Mouse (Mus musculus) common myeloid progenitor, adult 5-6 weeks (primary cell): ENCODE data around the gene Dgkq. TPM values are rescaled to one million over a fixed set of nuclear protein-coding genes. Genes with fewer than 3 reads are reported as not detected.
A peak's percentile ranks its signal among the peaks of the same experiment; 100 is the strongest.

Experiments
- ATAC-seq: replicated peaks from 2 replicates; pipeline ENCODE4 v1.8.0; 2016; ENCODE audit warnings: low read depth, mild to moderate bottlenecking, moderate TSS enrichment, inconsistent platforms; ENCODE audit not compliant: poor library complexity, severe bottlenecking
- total RNA-seq: library from RNA; stranded (forward); fragments of 200-1000, 187-1606 nt; gene quantifications from 2 replicates; pipeline ENCODE4 v1.2.3, GENCODE M21; 2017

Dgkq gene
- 6.2 and 12.8 TPM in 2 replicates for total RNA-seq

DNA sequence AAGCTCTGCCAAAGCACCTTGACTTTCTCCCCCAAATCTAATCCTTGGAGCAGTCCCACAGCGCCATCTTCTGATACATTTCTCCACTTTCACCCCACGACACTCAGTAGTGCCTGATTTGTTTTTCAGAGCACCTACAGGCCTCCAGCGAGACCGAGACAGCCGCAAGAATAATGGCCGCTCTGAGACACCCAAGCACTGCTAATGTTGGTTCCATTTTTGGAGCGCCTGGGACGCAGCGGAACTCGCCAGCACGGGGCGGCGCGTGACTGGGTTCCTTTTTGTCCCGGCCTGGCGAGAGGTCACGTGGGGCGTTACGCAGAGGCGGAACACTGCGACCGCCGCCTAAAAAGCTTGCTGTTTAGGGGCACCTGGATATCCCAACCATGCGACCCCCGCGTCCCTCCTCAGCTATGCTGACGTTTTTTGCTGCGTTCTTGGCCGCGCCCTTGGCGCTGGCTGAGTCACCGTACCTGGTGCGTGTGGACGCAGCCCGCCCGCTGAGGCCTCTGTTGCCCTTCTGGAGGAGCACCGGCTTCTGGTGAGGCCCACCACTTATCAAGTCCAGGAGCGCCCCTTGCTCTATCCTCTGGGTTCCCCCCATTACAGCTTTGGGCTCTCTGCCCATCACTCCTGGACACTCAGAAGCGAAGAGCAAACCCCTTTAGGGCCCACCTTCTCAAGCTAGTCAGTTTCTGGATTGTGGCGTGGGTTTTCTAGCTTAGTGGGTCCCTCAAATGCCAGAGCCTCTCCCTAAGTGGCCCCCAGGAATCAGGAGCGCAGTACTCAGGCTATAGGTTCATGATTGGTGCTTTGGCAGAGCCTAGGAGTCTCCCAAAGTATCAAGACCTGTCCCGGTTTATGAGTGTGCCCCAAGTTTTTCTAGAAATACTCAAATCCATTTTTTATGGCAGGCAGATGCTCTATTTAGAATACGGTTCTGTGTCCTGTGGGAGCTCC, at the start of gene Dgkq:
Gene Dgkq, minus strand, starts transcription at position 696 of the 960 bp plus-strand sequence.
- peak; percentile 84 for ATAC-seq

DNA sequence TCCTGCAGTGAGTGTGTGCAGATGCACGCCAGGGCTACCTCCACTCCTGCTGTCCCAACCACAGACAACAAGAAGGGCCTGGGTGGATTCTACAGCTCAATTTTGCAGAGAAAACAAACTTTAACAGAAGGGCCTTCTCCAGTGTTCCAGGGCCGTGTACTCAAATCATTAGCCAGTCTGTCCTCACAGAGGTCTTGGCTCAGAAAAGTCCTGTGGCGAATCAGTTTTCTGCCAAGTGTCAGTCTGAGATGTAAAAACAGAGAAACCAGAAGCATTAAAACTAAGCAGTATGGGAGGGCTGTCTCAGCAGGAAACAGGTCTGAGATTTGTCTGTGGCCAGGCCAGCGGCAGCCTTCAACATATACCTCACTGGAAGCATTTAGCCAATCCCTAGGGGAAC, 48.6 kb upstream of the Dgkq start:
- no peak for ATAC-seq

DNA sequence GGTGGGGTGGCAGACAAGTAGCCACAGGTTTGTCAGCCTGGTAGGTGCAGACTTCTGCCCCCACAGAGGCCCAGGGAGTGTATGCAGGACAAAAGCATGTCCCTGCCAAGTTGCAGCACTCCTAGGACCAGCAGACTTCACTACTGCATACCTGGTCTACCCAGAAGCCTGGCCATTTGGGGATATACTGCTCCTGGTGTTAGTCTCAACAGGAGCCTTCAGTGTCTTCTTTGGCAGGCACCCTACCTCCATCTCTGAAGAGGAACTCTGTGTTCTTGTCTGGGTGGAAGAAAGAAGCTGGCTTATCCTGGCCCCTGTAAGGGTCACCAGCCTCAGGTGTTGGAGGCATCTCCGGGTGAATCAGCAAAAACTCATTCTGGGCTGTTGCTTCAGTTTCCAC, 46.5 kb upstream of the Dgkq start:
- ATAC-seq: no peak

DNA sequence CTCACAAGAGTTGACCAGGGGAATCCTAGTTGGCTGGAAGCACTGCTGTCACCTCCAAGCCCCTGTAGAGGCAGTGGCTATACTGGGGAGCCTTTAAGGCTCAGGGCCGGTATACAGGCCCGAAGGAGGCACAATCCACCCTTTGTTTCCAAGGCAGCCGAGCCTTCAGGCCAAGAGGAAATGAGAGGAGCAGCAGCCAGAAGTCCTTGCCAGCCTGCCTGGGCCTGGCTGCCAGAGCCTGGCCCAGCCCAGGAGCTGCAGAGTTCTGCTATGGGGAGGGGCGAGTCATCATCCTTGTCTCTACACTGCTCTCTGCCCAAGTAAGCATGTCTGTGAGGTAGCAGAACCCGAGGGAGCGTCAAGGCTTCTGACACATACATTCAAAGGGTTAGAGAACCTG, 44.7 kb upstream of the Dgkq start:
- ATAC-seq: no peak

DNA sequence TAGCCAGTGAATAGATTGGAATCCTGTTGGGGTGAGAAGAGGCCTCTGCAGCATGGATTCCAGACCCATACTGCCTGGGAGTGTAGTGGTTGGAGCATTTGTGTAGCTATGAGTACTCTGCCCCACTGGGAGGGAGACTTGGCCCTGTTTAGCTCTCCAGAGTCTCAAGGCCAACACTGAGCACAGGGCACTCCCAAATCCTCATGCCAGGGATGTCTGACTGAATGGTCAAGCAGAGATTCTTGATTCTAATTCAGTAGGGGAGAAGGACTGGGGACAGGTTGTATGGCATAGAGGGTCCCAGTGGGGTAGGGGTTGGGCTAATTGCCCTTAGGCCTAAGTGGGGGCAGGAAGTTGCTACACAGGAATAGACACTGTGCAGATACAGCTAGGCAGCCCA, 44.2 kb upstream of the Dgkq start:
- ATAC-seq: no peak

DNA sequence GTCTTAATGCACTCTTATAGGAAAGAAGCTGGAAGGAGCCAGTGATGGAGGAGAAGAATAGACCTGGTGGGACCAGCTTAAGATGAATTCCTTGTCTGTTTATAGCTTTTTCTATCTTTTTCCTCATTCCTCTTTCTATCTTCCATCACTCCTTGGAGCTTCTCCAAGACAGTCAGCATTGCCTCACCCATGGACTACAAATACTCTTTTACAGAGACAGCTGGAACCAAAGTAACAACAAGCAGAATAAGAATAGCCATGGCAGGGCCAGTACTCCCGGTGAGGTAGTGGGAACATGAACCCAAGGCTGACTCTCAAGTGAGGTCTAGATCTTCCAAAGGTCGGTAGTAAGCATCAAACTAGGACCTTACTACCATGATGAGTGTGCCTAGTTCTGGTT, 43.6 kb upstream of the Dgkq start:
- no peak for ATAC-seq

DNA sequence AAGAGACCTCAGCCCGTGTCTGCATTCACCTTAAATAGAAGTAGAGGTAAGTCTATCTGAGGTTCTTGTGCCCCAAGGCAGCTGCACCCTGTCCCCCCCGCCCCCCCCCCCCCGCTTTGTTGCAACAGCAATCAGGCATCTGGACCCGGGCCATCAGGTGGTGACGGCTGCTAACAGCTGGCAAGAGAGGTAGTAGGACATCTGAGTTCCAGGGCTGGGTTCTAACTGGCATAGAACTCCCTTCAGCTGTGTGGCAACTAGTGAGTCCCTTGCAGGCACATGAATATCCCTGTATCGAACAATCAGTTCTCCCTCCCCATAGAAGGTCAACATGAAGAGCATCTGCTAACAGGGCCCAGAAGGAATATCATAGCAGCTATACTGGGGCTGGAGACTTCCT, 42.5 kb upstream of the Dgkq start:
- no peak for ATAC-seq

DNA sequence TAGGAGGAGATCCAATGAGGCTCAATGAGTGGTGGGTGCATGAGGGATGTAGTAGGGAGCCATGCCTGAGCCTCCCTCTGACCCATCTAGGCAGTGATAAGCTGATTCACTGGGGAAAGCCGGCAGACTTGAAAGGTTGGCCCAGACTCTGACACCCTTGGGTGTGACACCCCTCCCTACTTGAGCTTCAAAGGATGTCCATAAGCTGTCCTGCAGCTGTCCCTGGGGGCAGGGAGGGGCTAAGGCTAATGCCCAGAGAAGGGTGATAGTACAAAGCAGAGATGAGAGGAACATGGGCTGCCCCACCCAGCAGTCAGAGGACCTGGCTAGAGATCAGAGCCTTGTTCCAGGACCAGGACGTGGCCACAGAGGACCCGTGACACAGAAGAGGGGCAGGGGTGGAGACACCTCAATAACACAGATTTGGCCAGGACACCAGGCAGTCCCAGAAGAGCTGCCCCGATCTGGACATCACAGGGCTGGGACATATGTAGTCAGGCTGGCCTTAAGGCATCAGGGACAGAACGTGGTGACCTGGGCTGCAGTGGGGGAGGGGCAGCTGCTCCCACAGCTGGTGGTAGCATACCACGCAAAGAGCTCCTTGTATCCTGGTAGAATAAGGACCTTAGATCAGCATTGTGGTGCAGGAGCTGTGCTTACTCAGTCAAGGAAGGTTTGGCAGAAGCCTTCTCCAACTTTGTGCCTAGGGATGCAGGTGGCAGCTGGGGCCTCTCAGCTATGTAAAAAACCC, 39.7 kb upstream of the Dgkq start:
- ATAC-seq: no peak

DNA sequence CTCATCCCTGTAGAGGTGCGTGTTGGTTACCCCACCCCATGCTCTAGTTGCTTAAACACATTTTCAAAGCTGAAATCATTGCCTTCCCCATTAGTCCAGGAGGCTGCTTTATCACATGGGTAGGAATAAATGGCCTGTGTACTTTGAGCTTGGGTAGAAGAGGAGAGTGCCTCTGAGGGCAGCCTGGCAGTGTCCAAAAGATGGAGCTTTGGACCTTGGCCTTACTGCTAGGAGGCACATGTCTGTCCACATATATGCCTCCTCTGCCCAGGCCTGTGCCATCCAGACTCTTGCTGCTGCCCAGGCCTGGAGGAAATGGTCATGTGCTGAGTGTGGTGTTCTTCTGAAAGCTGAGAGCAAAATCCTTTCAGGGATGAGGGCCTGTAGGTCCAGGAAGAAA, 38.9 kb upstream of the Dgkq start:
- ATAC-seq: no peak

DNA sequence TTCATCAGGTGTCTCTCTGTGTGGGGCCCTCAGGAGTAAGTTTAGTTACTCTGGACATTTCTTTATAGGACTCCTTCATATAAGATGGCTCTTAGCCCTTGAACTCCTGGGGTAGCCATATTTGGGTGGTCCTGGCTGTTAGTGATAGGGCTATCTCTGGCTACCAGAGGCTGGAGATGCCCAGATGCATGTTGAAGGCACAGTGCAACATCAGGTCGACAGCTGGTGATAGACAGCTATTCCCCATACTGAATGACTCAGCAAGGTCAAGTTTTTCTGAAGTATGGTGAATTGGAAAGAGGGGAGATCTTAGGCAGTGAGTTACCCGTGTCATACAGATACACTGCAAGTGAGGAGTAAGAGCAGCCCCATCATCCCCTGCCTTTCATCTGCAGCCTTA, 38.3 kb upstream of the Dgkq start:
- ATAC-seq: no peak

DNA sequence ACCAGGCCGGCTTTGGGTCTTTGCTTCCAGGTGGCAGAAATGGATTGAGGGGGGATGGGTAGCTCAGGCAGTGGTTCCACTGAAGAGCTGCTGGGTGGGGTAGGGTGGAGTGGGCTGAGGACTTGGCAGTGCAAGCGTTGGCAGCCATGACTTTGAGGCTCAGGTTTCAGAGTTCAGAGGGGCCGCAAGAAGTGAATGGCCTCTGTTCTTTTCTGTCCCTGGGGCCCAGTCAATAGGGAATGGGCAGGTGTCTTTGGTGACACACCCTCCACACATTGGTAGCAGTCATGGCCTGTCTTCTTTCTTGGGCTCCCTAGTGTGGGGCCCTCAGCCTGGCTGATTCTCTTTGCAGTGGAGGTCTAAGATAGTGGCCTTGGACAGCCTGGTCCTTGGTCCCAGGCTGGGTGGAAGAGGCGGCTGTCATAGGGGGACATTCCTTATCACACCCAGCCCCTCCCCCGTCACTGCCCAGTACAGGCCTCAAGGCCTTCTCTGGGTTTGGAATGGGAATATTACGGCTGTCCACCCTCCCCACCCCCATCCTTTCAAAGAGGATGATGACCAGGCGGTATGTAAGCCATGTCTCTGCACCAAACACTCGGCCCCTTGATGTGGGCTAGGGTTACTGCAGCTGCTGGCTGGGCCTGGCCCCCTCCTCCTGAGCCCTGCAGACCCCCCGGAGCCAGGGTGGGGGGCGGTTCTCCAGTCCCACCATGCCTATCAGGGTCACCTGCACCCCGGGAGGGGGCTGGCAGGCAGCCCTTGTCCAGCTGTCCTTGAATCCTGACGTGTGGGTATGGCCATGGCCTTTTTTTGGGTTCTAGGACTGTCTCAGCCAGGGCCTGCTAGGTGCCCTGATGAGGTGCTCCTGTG, 34.5 kb upstream of the Dgkq start:
- no peak for ATAC-seq

DNA sequence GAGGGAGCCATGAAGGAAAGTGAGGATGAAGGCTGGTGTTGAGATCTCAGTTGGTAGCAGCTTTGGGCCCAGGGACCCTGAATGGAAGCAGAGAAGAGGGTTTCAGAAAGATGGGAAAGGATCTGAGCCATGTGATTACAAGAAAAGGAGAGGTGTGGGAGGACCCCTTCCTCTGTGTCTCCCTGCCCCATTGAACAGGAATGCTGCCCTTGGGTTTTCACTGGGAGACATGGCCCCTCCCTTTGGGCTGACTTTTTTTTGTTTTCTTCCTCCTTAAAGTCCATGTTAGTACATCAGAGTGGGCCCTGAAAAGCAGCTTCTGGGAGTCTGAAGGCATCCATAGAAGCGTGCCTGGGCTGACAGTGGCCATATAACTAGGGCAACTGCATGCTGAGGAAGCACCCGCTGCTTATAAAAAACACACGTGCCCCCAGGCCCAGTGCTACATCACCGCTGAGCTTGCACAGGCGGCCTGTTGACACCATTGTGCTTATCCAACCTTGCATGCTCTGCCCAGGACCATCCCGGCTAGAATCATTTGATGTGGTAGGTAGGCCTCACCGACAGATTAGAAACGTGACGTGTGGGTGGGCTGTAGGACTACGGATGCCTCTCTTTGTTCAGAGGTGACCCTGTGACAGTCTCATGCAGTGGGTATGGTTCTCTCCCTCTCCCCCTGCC, 32.0 kb upstream of the Dgkq start:
- no peak for ATAC-seq

DNA sequence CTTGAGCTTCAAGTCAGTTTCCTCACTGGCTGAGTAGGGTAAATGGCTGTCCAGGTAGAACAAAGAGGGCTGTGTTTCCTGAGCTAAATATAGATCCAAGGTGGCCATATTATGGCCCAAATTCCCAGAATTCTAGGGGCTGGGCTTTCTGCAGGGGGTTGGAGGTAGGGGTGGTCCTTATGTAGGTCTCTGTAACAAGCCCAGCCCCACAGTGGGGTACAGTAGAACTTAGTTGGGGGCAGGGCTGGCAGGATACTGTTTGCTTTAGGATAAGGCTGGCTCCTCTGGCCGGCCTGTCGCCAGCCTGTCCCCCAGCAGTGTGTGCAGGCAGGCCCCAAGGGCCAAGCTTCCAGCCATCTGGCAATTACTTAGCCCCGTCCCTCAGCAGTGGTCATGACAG, 30.9 kb upstream of the Dgkq start:
- no peak for ATAC-seq

DNA sequence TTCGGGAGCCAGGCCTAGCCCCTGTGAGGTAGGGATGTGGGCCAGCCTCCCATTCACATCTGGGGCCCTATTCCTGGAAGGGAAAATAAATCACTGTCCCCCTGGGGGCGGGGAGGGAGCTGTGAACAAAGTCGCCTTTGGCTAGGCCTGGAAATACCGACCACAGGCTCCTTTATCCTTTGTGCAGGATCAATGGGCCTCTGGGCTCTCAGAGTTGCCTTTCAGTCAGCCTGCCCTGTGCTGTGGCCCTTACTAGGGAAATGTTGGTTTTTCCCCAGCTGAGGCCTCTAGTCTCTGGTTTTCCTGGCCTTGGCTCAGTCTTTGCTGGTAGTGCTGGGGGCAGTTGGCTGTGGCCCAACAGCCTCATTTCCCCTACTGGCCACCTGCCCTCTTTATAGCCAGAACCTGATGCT, 27.9 kb upstream of the Dgkq start:
- no peak for ATAC-seq

DNA sequence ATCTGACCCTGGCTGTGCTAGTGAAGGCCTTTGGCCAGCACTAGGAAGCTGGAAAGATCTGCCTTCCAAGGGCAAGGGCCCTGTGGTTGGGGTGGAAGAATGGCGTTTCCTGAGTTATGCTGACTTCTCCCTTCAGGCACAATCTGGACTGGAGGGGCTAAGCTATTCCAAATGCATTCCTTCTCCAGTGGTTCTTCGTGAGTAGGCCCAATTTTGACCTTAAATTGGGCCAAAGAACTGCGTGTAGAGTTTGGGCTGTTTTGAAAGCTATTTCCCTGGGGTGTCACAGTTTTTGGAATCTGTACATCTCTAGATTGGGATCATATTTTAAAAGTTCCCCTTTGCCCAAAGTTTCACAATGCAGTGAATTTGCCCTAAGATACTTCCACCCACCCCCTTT, 27.1 kb upstream of the Dgkq start:
- ATAC-seq: no peak

DNA sequence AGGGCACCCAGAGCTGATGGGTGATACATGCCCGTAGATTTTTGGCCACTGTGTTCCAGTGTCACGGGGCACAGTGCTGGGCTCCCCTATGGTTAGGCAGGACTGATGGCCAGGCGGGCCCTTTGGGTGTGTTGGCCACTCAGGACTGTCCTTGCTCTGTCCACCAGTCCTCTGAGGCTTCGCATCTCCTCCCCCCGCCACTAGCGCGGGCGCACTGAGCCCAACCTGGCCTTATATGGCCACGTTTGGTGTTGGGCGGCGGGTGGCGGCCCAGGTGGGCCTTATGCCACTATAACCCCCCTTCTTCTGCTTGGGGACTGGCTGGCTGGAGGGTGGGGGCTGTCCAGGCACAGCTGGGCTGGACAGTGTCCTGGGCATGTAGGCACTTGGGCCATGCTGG, 26.4 kb upstream of the Dgkq start:
- no peak for ATAC-seq

DNA sequence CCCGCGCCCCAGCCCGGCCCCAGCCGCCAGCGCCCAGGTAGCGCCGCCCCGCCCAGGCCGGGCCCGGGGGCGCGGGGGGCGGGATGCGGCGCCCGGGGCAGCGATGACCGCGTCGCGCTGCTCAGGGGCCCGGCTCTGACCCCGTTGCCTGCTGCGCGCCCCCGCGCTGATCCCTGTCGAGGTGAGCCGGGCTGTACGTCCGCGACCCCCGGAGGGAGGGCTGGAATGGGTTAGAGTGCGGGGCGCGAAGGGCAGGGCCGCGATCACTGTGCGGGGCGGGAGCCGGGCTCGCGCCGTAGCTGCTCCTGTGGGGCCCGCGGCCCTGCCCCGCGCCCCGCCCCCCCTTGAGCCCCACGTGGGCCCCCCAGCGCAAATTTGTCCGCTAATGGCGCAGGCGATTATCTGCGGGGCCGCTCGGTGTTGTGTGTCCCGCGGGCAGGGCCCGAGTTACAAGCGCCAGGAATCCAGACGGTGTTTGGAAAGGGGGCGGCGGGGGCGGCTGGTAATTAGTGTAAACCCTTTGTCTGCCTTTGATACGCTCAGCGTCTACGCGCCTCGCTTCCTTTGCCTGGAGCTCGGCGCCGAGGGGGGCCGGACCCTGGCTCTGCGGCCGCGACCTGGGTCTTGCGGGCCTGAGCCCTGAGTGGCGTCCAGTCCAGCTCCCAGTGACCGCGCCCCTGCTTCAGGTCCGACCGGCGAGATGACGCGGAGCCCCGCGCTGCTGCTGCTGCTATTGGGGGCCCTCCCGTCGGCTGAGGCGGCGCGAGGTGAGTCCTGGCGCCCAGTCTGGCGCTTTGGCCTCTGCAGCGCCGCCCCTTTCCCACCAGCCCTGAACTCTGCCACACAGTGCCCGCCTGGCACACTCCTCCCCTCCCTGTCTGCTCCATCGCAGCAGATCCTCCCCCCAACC, 25.1 kb upstream of the Dgkq start:
- ATAC-seq: peak; percentile 43

DNA sequence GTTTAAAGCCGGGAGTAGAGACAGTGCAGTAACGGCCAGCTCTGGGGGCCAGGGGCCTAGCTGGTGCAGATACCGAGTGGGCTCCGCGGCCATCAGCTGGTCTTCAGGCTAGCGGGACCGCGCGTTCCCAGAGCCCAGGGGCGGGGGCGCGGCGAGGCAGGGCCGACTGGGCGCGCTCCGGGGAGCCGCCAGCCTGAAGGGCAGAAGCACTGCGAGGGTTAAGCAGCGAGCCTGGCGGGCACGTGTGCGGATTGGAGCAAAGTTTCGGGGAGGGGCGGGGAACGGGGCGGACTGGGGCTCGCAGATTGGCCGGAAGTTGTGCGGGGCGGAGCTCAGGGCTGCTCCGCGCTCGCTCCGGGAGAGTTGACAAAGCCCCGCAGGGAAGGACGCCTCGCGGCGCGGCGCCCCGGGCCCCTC, 24.4 kb upstream of the Dgkq start:
- ATAC-seq: peak; percentile 81

DNA sequence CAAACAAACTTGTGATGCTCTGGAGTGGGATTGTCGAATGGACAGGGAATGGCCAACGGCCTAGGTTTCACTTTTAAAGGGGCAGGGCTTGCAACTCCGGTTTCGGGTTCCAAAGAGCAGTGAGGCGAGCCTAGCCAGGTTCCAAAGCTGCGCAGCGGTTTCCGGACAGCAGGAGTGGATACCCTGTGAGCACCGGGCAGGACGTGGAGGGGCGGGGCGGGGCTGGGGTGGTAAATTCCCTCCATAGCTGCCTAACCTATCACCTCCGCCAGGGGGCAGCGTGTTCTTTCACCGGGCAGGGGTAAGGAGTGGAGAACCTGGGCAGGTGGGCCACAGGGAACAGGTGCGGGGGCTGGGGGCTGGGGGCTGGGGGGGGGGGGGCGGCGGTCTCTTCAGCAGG, 22.8 kb upstream of the Dgkq start, which contains the start of gene Fgfrl1:
Gene Fgfrl1, plus strand, starts transcription at position 112 of the 400 bp plus-strand sequence.
- peak; percentile 52 for ATAC-seq
